Mouse (Mus musculus): ENCODE results near the gene Hivep2. TPM values are rescaled to one million over a fixed set of nuclear protein-coding genes. Genes with fewer than 3 reads are reported as not detected.
A peak's percentile ranks its signal among the peaks of the same experiment; 100 is the strongest.

Hivep2 gene
- total RNA-seq, 2 experiments from 2014 or later: 0.62 to 5.4 TPM

DNA sequence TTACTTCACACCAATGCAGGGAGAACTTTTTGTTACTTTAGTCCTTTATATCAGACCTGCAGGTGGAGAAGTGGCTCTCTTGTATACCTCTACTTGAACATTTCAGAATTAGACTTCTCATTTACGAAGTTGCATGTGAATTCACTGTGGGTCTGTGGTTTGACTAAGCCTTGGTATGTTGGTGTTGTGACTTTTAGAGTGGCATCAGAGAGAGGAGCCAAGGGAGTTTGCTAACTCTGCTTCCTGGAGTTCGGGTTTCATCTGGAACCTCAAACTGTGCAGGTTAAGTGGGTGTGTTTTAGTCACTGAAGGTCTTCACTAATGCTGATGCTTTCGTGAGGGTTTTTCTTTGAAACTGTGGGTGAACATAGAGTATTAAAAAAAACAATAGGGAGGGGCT, 4.4 kb downstream of the Hivep2 start:
- ATAC-seq (replicated peaks; ENCODE audit: poor library complexity, severe bottlenecking): no peak

DNA sequence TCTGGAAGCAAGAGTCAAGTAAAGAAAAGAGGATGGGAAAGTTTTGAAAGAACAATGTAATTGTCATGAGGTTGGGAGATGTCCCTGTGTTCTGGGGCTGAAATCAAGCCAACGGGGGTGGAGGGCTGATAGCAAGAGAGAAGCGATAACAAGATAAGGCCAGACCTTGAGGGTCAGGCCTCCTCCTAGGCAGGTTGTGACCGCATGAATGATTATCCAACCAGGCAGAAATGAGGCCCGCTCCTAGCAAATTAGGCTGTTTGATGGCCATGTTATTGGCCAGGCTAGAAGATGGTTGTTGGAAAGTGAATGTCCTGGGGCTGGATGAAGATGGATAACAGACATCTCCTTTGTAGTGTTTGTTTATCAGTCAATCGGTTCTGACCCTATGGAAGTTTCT, 5.4 kb downstream of the Hivep2 start:
- ATAC-seq (replicated peaks; ENCODE audit: poor library complexity, severe bottlenecking): no peak

DNA sequence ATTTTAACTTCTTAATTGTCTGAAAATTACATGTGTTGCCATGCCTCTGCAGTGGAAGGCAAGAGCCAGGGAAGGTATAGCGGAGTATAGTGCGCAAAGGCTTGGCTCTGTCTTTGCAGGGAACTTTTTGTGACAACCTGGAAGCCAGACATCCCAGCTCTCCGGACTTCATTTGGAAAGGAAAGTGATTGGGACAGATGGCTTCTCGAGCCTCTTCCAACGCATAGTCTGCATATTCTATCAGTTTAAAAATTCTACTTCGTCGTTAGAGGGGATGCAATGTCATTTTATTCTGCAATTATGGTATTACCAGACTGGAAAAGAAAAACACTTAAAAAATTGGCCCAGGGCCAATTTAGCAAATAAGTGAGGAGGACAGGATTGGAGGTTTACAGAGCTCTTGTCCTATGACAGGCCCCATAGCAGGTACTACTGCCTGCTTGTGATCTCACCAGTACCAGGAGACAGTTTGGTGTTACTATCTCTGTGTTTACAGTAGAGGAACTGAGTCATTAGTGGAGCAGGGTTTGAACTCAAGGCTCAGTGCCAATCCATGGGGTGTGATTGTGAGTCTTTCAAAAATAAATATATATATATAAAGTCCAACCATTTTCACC, 7.8 kb downstream of the Hivep2 start:
- ATAC-seq (replicated peaks; ENCODE audit: poor library complexity, severe bottlenecking): no peak

DNA sequence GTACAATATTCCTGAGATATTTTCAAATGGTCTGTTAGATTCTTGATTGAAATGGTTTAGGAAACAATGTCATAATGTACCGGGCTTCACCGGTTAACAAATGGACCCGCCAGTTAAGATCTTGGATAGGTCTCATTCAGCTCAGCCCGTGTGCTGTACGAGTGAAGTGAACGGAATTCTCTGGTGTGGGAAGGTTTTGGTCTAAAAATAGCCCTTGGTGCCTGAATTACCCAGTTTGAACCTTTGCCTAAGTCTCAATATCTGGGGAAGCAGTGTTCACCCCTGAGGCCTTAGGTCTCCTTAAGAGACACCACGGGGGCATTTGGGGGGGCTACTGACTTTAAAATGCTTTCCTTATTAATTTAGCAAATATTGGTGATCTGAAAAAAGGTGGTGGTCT, 8.6 kb downstream of the Hivep2 start:
- ATAC-seq (replicated peaks; ENCODE audit: poor library complexity, severe bottlenecking): no peak

DNA sequence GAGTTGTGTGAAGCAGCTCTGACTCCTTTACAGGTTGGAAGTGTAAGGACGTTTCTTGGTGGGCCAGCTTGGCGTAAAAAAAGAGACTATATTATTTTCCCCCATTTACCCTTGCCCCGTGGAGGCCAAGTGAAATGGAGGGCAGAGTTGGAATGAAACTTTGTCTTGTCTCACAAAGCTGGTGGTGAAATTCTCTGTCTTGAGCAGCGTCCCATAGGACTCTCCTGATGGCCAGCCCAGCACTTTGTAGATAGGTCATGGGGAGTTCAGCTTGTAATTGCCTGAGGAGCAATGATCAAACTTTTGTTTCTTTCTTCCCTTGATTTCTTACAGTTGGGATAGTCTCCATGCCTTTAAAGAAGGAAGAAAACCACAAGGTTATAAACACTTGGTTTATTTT, 10.0 kb downstream of the Hivep2 start:
- no peak for ATAC-seq (replicated peaks; ENCODE audit: poor library complexity, severe bottlenecking)

DNA sequence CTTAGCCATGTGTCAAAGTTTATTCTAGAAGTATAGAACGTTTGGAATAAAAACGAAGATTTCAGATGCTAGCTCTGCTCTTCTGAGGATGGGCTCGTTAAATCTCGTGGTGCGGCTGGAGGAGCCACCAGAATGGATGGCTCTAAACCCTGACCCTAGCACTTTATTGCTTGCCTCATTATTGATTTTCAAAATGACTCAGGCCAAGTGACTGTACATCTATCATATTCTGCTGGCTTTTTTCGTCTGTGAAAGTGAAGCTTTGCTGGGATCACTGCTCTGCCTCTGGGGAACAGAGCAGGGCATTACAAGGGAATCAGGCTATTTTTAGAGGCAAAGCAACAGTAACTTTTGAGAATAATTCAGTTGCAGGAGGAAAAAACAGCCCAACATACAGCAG, 10.4 kb downstream of the Hivep2 start:
- ATAC-seq (replicated peaks; ENCODE audit: poor library complexity, severe bottlenecking): no peak

DNA sequence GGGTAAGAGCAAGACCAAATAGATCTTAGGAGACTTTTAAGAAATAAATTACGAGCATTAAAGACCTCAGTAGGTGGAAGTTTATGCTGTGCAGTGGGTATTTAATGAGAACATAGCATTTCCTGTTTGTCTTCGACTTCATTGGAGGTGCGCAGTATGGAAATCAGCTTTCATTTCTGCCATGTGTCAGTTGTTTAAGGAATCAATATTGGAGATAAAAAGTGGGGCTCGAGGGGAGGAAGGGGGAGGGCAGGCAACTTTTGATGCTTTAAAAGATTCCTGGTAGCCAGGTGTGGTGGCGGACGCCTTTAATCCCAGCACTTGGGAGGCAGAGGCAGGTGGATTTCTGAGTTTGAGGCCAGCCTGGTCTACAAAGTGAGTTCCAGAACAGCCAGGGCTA, 16.4 kb downstream of the Hivep2 start:
- no peak for ATAC-seq (replicated peaks; ENCODE audit: poor library complexity, severe bottlenecking)

DNA sequence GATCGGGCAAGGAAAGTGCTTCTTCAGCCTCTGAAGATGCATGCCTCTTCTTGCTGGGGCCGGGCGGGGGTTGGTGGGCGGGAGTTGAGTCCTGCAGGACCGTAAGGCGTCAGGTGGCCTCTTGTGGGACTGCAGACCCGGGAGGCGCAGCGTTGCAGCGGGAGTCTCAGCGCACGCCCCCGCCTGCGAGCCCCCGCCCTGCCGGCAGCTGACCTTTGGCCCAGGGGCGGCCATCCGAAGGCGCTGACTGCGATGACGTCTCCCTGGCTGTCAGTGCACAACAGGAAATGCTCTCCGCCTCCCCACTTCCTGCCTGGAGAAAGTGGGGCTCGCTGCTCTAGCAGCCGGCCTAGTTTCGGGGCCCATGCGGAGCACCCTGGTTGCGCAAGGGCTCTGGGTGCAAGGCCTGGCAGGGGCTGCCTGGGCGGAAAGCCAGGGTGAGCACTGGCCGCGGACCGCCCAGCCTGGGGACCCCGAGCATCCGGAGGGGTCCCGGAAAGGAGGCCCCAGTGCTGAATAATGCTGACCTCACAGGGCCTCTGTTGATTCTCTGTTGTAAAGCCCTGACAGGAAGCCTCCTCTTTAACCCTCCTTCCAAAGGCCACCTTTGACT, 17.0 kb downstream of the Hivep2 start:
- peak; percentile 96 for ATAC-seq (replicated peaks; ENCODE audit: poor library complexity, severe bottlenecking)

DNA sequence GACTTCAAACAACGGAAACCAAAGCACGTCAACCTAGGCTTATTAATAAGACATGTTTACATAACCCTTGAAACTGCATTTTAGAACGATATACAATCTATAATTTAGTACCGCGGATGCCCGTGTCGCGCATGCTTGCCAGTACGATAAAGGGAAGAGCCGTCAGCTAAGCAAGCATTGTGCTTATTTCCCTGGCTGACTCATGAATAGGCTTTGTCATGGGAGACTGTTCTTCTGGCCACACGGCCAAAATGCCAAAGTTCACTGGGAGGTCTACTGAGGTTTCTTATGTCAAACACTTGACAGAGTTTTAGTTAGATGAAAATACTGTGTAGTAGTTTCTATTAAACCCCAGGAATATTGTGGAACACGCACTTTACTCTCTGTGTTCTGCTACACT, 17.8 kb downstream of the Hivep2 start:
- ATAC-seq (replicated peaks; ENCODE audit: poor library complexity, severe bottlenecking): 0 out of 2 replicates have a peak, but pooled peaks have one; percentile 8

DNA sequence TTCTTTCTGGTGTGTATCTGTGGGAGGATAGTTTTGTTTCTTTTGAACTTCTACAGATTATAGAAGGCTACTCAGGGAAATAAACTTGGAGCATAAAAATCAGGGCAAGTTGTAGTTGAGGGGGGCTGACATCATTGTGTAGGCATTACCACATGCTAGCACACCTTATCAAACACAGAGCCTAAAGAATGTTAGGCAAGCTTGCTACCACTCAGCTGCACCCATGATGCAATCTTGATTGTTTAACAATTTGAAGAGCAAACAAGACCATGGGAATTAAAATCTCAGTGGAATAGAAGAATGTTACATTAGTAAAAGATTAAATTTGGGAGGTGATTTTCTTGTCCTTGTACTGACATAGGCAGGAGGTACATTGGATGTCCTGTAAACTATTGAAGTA, 18.4 kb downstream of the Hivep2 start:
- ATAC-seq (replicated peaks; ENCODE audit: poor library complexity, severe bottlenecking): no peak

DNA sequence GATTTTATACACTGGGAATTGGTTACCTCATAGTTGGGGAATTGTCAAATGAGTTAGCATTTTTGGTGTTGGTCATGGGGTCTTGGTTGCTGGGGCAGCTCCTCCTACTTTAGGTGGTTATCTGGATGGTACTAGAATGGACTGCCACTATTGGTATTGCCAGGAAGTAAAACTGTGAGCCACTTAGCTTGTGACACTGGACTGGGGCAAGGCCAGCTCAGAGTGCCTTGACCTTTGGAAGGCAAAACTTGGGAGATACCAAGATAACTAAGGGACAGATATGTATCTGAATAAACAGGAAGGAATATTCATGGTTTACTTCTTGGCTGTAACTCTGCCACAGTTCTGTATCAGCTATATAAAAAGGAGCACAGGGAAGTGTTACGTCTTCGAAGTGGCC, 20.7 kb downstream of the Hivep2 start:
- ATAC-seq (replicated peaks; ENCODE audit: poor library complexity, severe bottlenecking): no peak

DNA sequence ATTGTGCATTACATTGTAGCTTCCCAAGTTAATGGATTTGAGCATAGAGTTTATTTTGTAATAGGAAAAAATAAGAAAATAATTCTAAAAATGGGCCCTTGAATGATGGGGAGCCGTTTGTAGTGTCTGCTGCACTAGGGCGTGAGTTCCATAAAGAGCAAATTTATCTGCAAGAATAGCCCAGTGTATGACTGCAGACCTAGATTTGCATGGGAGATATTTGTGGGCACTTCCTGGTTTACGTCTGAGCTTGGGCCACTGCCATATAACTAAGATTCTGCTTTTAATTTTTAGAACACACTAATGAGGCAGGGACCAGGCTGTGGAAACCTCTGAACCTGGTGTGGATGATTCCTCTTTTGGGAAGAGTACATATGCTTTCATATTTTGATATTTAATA, 21.5 kb downstream of the Hivep2 start:
- ATAC-seq (replicated peaks; ENCODE audit: poor library complexity, severe bottlenecking): no peak

DNA sequence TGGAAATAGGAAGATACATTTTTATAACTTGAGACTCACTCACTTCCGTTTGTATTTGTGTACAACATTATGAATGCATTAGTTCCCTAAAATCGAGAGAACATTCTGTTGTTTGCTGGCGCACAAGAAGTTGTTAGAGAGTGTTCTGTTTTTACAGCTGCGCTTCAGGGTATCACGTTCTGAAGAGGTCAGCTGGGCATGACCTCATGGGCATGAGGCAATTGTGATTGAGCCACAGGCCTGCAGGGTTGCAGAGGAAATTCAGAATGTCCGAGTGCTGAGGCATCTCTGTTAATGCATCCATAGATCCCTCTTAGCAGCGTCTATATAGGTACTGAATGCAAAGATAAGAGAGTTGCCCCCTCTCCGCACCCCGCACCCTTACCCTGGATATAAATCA, 22.4 kb downstream of the Hivep2 start:
- peak; percentile 74 for ATAC-seq (replicated peaks; ENCODE audit: poor library complexity, severe bottlenecking)

DNA sequence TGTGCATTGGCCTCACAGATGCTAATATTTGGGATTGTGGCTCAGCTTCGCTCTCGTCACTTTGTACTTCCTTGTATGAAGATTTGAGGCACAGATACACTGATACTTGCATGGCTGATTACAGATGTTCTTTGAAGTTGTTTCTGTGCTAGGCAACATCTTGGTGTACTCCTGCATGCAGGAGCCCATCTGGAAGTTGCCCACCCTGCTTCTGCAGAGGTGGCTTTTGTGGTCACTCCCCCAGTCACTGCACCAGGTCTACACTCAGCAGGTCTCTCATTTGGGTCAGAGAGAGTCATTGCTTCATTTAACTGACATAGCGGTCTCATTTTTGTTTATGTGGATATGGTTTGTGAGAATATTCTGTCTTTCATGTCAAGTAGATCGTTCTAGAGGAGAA, 22.9 kb downstream of the Hivep2 start:
- ATAC-seq (replicated peaks; ENCODE audit: poor library complexity, severe bottlenecking): peak; percentile 31

DNA sequence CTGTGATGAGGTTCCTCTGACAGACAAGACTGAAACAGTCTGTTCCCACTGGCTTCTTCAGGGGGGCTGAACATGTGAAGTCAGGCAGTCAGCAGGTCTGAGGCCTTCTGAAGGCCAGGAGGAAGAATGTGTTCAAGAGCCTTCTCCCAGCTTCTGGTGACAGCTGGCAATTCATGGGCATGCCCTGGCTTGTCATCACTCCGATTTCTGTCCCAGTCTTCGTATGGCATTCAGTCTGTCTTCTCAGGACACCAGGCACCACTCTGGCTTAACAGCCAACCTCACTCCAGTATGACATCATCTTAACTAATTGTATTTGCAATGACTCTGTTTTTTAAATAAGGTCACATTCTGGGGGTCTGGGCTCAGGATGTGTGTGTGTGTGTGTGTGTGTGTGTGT, 25.0 kb downstream of the Hivep2 start:
- ATAC-seq (replicated peaks; ENCODE audit: poor library complexity, severe bottlenecking): no peak

DNA sequence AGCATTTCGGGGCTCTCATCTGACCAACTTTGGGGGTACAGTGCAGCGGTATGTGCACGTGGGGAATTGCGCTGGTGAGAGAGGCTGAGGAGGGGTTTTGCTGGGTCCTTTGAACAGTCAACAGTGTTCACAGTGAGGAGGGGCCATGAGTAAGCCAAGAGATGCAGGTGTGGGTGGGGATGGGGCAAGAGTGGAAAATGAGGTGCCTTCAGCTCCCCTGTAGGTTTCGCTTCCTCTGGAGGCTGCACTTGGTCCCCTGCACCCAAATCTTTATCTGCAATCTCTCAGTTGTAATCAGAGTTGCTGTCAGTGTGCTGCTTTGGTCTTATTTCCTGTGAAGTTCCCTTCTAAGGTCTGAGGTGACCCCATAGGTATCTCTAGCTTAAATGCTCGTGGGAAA, 27.5 kb downstream of the Hivep2 start:
- ATAC-seq (replicated peaks; ENCODE audit: poor library complexity, severe bottlenecking): peak; percentile 53

DNA sequence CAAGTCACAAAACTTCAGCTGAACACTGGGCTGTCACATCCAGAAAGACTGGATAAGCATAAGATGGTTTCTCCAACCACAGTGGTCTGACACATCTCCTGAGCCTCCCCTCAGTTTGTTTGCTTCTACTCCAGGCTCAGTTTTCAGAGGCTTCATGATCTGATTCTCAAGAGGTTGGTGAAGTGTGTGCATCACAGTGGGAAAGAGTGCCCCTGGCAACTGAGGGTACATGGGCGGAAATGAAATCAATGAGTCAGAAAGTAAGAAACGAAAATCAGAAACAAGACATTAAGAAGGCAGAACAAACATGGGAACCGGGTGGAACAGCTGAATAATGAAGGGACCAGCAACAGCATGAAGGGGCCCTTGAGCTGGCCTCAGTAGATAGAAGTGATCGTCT, 31.5 kb downstream of the Hivep2 start:
- no peak for ATAC-seq (replicated peaks; ENCODE audit: poor library complexity, severe bottlenecking)

DNA sequence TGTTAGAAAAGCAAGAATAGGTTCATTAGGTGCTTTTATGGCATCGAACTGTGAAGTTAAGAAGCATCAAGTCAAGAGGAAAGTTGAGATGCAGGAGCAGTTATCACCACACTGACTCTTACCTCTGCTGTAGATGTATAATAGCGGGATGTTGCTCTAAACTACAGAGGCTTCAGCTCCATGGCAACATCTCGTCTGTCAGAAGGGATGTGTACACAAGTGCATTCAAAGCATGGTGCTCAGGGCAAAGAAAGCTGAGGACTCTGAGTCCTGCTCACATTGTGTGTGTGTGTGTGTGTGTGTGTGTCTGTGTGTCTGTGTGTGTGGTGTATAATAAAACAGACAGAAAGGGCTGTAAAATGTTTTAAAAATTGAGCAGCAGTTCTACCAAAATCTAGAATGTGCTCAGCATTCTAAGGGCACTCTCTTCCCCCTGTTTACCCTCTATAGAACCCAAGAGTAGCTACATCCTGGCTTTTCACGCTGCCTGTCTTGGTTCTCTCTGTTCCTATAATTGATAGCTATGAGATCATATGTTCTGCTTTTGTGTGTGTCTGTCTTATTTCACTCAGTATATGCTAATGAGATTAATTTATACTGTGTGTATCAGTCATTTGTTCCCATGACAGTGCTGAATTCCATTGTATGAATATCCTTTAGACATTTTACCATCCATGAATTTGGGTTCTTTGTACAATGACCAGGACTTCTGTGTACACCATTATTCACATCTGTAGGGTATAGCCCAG, 39.1 kb downstream of the Hivep2 start:
- no peak for ATAC-seq (replicated peaks; ENCODE audit: poor library complexity, severe bottlenecking)

DNA sequence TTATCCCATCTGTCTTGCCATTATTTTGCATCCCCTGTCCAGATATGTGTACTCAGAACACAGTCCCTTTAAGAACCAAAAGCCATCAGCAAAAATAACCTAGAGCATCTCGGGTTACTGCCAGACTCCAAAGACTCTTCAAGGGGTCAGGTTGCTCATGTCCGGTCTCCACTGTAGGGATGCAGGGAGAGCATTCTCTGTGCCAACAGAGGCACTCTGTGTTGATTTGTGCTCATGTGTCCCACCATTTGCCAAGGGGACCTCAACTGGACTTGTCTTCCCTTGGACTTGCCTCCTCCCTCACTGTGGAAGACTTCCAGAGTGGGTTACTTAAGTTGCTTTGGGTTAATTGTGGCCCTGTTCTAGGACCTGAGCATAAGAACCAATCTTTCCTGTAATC, 43.8 kb downstream of the Hivep2 start:
- ATAC-seq (replicated peaks; ENCODE audit: poor library complexity, severe bottlenecking): no peak

DNA sequence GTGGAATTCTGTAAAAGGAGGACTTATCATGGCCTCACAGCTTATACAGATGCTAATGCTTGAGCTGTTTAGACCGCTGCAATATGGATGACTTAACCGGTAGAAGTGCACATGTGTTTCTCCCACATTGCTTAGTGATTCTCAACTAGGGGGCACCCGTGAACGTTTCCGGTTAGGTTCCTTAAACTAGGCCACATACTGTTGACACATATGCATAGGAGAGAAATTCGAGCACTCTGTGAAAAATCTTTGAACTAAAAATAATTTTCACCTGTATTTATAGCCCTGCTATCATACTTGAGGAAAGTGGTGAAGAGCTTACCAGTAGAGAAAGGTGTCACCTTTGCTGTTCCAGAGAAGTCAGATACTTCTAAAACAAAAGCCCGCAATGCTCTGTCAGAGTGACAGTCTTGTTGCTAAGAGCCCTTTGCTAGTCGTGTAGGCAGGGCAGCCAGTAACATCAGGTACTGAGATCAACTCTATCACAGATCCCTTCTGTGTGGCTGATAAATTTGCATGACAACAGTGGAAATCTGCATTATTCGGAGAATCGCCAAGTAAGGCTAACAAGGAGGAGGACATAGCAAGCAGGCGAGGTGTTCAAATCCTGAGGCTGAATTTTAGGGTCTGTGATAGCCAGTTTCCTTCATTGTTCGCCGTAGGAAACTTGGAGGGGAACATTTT, 50.6 kb downstream of the Hivep2 start:
- no peak for ATAC-seq (replicated peaks; ENCODE audit: poor library complexity, severe bottlenecking)

DNA sequence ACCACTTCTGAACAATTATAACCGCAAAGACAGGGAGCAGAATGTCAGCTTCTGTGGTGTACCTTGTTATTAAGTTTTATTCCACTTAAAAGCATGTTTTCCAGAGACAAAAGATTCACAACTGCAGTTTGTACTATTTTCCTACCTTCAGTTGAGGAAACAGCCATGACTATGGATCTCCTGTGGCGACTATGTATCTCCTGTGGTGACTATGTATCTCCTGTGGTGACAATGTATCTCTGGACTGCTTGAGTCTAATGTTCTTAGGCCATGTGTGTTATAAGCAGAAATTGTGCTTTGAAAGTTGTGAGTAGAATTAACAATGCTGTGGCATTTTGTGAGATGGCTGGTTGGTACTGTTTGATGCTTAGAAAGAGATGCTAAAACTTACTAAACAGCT, 51.5 kb downstream of the Hivep2 start:
- ATAC-seq (replicated peaks; ENCODE audit: poor library complexity, severe bottlenecking): no peak

All from granulocyte monocyte progenitor cell, adult 5-6 weeks (primary cell).